ENCODE assay signal across 8 mouse cellular contexts in the genomic region with DNA sequence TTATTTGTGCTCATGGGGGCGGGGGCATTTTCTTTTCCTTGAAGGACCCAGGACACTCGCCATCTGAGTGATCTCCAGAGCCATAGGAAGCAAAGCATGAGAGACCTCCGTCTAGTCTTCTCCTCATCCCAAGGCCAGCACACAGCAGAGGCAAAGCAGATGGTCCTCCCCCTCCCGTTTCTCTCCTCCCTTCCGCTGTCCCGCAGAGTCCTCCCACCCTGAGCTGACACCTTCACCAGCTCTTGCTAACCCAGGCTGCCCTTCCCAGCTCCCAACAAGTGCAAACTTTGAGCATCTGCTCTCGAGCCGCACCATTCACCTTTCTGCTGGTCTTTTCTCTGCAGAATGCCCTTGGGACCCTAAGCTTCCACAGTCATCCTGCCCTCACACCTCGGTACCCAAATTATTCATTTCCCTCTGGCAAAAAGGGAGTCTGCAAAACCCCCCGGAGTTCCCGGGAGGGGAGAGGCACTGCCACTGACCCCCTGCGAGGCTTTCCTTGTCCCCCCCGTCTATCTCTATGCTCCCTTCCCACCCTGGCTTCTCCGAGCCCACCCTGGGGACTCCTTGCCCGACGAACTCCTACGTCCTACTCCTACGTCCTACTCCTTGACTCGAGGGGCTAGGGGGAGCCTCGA. TPM values are rescaled to one million over a fixed set of nuclear protein-coding genes. Genes with fewer than 3 reads are reported as not detected.
DNase-seq lines count a peak whose midpoint lies in the region; ATAC-seq lines count a peak whose summit lies in the region.

No protein-coding gene starts in this region.

- peaks cover 59% of the 10 kb centered on the region for H3K27me3 ChIP-seq in forebrain, embryonic 13.5 days
- H3K27me3 ChIP-seq in midbrain, embryonic 10.5 days (ENCODE audit: low read depth, poor library complexity, severe bottlenecking), result peaks cover 70% of the 10 kb centered on the region

- H3K4me1 ChIP-seq in forebrain, embryonic 13.5 days, result peaks cover 13% of the 10 kb centered on the region; the same call in 1 of the 2 replicates
- H3K4me1 ChIP-seq in midbrain, embryonic 10.5 days, result peaks cover 21% of the 10 kb centered on the region

- no peak overlapping the region for H3K27ac ChIP-seq in forebrain, embryonic 13.5 days
- H3K27ac ChIP-seq in midbrain, embryonic 10.5 days (replicated peaks), result peak overlapping the region; percentile 81

- no peak for ATAC-seq in forebrain, embryonic 13.5 days

- no peaks in the 10 kb centered on the region for H3K36me3 ChIP-seq in forebrain, embryonic 13.5 days (ENCODE audit: poor library complexity, severe bottlenecking)
- no peaks in the 10 kb centered on the region for H3K36me3 ChIP-seq in midbrain, embryonic 10.5 days

- peak; percentile 15 for DNase-seq in gastrocnemius, postnatal 10 days
- DNase-seq in gastrocnemius, adult 18-20 months (ENCODE audit: low spot score), result no peak
- DNase-seq in brain, adult 2 months (ENCODE audit: low read depth, low spot score), result peak; percentile 97
- DNase-seq in kidney, postnatal 10 days, result peak; percentile 27
- no peak for DNase-seq in midbrain, embryonic 10.5 days (ENCODE audit: low spot score)
- no peak for DNase-seq in thymus, adult 18-20 months
- no peak for DNase-seq in natural killer cell, adult 2 months (ENCODE audit: low spot score in 2 of 2)

- H3K4me2 ChIP-seq in forebrain, embryonic 13.5 days, result peak overlapping the region; percentile 100

- H3K9me3 ChIP-seq in forebrain, embryonic 13.5 days (replicated peaks), result no peaks in the 10 kb centered on the region
- H3K9me3 ChIP-seq in midbrain, embryonic 10.5 days (replicated peaks), result no peaks in the 10 kb centered on the region

- peak overlapping the region; percentile 69 for H3K9ac ChIP-seq in forebrain, embryonic 13.5 days

- H3K4me3 ChIP-seq in forebrain, embryonic 13.5 days, result peak overlapping the region; percentile 66
- peak overlapping the region; percentile 77 for H3K4me3 ChIP-seq in midbrain, embryonic 10.5 days

- WGBS in forebrain, embryonic 13.5 days, result 7% methylated on average over 20 of the region's 20 CpGs
- 6% methylated on average over 20 of the region's 20 CpGs for WGBS in midbrain, embryonic 10.5 days

RNA-seq across cellular contexts. Expression of a gene that starts 3.5 kb away (rescaled TPM):
- total RNA-seq in gastrocnemius, postnatal 10 days (2021), result 1 to 10 TPM; 5.2 to 7.1 TPM
- 1 to 10 TPM; 5.5 to 6.8 TPM for total RNA-seq in gastrocnemius, adult 18-20 months (2021)
- polyA plus RNA-seq in forebrain, embryonic 13.5 days (2015; fragmentation: Nextera tagmentation; extraction: Ambion mirVana), result 3.9 and 4.6 TPM in 2 replicates
- polyA plus RNA-seq in midbrain, embryonic 10.5 days (2016; fragmentation: Nextera tagmentation; extraction: Ambion mirVana), result 1.5 and 1.6 TPM in 2 replicates

Comparison
In these comparisons a context has a peak if more than half of its experiments do, and no peak if none do; other contexts are left out.
1. DNase-seq: peak in gastrocnemius, postnatal 10 days (single experiment), brain, adult 2 months (single experiment) and kidney, postnatal 10 days (single experiment); none in gastrocnemius, adult 18-20 months (single experiment), midbrain, embryonic 10.5 days (single experiment), thymus, adult 18-20 months (0 of 2) and natural killer cell, adult 2 months (0 of 2).